8 mouse cellular contexts compared by ENCODE assay signal in genomic region chr16:91226883-91227759, GRCm38 (mm10). TPM values are rescaled to one million over a fixed set of nuclear protein-coding genes. Genes with fewer than 3 reads are reported as not detected.
DNase-seq lines count a peak whose midpoint lies in the region; ATAC-seq and TF ChIP-seq lines count a peak whose summit lies in the region.
"Had no signal": no experiment of that assay in that cellular context is flagged by ENCODE, and none has a peak within 500 bp of the region (broad histone marks: within the 10 kb centered on the region; RNA-seq: fewer than 3 reads in every experiment).

No protein-coding gene starts in this region.

- no peak overlapping the region for H3K27ac ChIP-seq in lung, embryonic 14.5 days (ENCODE audit: low read depth)
- H3K27ac ChIP-seq in embryonic facial prominence, embryonic 15.5 days (replicated peaks): no peak overlapping the region
- H3K27ac ChIP-seq in hindbrain, embryonic 16.5 days (ENCODE audit: low read depth, low read length): peak overlapping the region; percentile 48; the same call in 1 of the 2 replicates
- H3K27ac ChIP-seq in neural tube, embryonic 12.5 days: no peak overlapping the region
- H3K27ac ChIP-seq: macrophage had no signal

- peak overlapping the region; percentile 4; the same call in 1 of the 2 replicates for H3K4me3 ChIP-seq in lung, embryonic 14.5 days (ENCODE audit: low read depth, low read length)
- peak overlapping the region; percentile 18 for H3K4me3 ChIP-seq in embryonic facial prominence, embryonic 15.5 days (replicated peaks)
- peak overlapping the region; percentile 40 for H3K4me3 ChIP-seq in hindbrain, embryonic 16.5 days (ENCODE audit: low read length)
- H3K4me3 ChIP-seq in neural tube, embryonic 12.5 days: peak overlapping the region; percentile 19; the same call in 1 of the 2 replicates

- no peak for ATAC-seq in lung, embryonic 14.5 days (ENCODE audit: insufficient read depth)
- ATAC-seq in embryonic facial prominence, embryonic 15.5 days (ENCODE audit: insufficient number of reproducible peaks, low FRiP score, low TSS enrichment, low read depth): no peak
- ATAC-seq in hindbrain, embryonic 16.5 days: no peak
- no peak for ATAC-seq in neural tube, embryonic 12.5 days (ENCODE audit: low FRiP score, low read depth)

- 1% methylated on average over 83 of the region's 85 CpGs for WGBS in lung, embryonic 14.5 days
- WGBS in embryonic facial prominence, embryonic 15.5 days: under 1% methylated on average over 84 of the region's 85 CpGs
- 1% methylated on average over 57 of the region's 85 CpGs for WGBS in hindbrain, embryonic 16.5 days
- WGBS in neural tube, embryonic 12.5 days: under 1% methylated on average over 82 of the region's 85 CpGs

- peak overlapping the region; percentile 29; the same call in 1 of the 2 replicates for H3K4me2 ChIP-seq in lung, embryonic 14.5 days
- peak overlapping the region; percentile 31 for H3K4me2 ChIP-seq in embryonic facial prominence, embryonic 15.5 days (replicated peaks)
- H3K4me2 ChIP-seq in hindbrain, embryonic 16.5 days (ENCODE audit: low read length): peak overlapping the region; percentile 34
- H3K4me2 ChIP-seq in neural tube, embryonic 12.5 days (replicated peaks): peak overlapping the region; percentile 29

- no peaks in the 10 kb centered on the region for H3K36me3 ChIP-seq in lung, embryonic 14.5 days (ENCODE audit: insufficient read depth)
- H3K36me3 ChIP-seq in embryonic facial prominence, embryonic 15.5 days: no peaks in the 10 kb centered on the region
- no peaks in the 10 kb centered on the region for H3K36me3 ChIP-seq in hindbrain, embryonic 16.5 days (ENCODE audit: control insufficient read depth, insufficient read depth, low read length)
- no peaks in the 10 kb centered on the region for H3K36me3 ChIP-seq in neural tube, embryonic 12.5 days

- no peaks in the 10 kb centered on the region for H3K9me3 ChIP-seq in lung, embryonic 14.5 days (ENCODE audit: low read depth, low read length)
- no peaks in the 10 kb centered on the region for H3K9me3 ChIP-seq in embryonic facial prominence, embryonic 15.5 days (replicated peaks)
- H3K9me3 ChIP-seq in hindbrain, embryonic 16.5 days (ENCODE audit: control insufficient read depth, low read length): no peaks in the 10 kb centered on the region
- no peaks in the 10 kb centered on the region for H3K9me3 ChIP-seq in neural tube, embryonic 12.5 days

- H3K9ac ChIP-seq in lung, embryonic 14.5 days: no peak overlapping the region
- H3K9ac ChIP-seq in embryonic facial prominence, embryonic 15.5 days: no peak overlapping the region
- H3K9ac ChIP-seq in hindbrain, embryonic 16.5 days (ENCODE audit: low read depth, low read length): peak overlapping the region; percentile 45
- no peak overlapping the region for H3K9ac ChIP-seq in neural tube, embryonic 12.5 days

- no peak for TF ChIP-seq CTCF in lung, embryonic 14.5 days (IDR thresholded peaks at IDR 0.05; ENCODE audit: low read depth)

- H3K4me1 ChIP-seq in lung, embryonic 14.5 days (ENCODE audit: insufficient read depth): no peaks in the 10 kb centered on the region
- peaks cover 44% of the 10 kb centered on the region for H3K4me1 ChIP-seq in embryonic facial prominence, embryonic 15.5 days
- H3K4me1 ChIP-seq in hindbrain, embryonic 16.5 days (ENCODE audit: control insufficient read depth, insufficient read depth, low read depth, low read length): peaks cover 24% of the 10 kb centered on the region
- H3K4me1 ChIP-seq in neural tube, embryonic 12.5 days: peaks cover 21% of the 10 kb centered on the region

- H3K27me3 ChIP-seq in lung, embryonic 14.5 days (ENCODE audit: insufficient read depth, low read length): peaks cover 100% of the 10 kb centered on the region
- H3K27me3 ChIP-seq in embryonic facial prominence, embryonic 15.5 days: peaks cover 99% of the 10 kb centered on the region
- peaks cover 66% of the 10 kb centered on the region for H3K27me3 ChIP-seq in hindbrain, embryonic 16.5 days (replicated peaks; ENCODE audit: control insufficient read depth, insufficient read depth, low read length)
- peaks cover 100% of the 10 kb centered on the region for H3K27me3 ChIP-seq in neural tube, embryonic 12.5 days (replicated peaks)

- no peak for DNase-seq in lung, embryonic 14.5 days
- DNase-seq in lung, postnatal 36 days: no peak
- DNase-seq in spleen, postnatal 10 days (ENCODE audit: low spot score in 2 of 2): no peak
- no peak for DNase-seq in right cerebral cortex, postnatal 10 days (ENCODE audit: low spot score in 2 of 2)

RNA-seq across cellular contexts. Expression of gene Olig2, which starts 1.9 kb away (rescaled TPM):
- not detected in 2 replicates for polyA plus RNA-seq in lung, embryonic 14.5 days (2014; fragmentation: Nextera tagmentation; extraction: Ambion mirVana)
- polyA plus RNA-seq in embryonic facial prominence, embryonic 15.5 days (2015; fragmentation: Nextera tagmentation; extraction: Ambion mirVana): 1.4 and 3.2 TPM in 2 replicates
- polyA plus RNA-seq in hindbrain, embryonic 16.5 days (2015; fragmentation: Nextera tagmentation; extraction: Ambion mirVana): 6.1 and 11.4 TPM in 2 replicates
- 2.9 TPM in 2 replicates for polyA plus RNA-seq in neural tube, embryonic 12.5 days (2016; fragmentation: Nextera tagmentation; extraction: Ambion mirVana)
- polyA plus RNA-seq: macrophage had no signal

RNA-seq across cellular contexts. Expression of gene Olig1, which starts 42.5 kb away (rescaled TPM):
- 0.08 and 0.11 TPM in 2 replicates for polyA plus RNA-seq in lung, embryonic 14.5 days (2014; fragmentation: Nextera tagmentation; extraction: Ambion mirVana)
- 3.8 and 6.4 TPM in 2 replicates for polyA plus RNA-seq in embryonic facial prominence, embryonic 15.5 days (2015; fragmentation: Nextera tagmentation; extraction: Ambion mirVana)
- 153 and 190 TPM in 2 replicates for polyA plus RNA-seq in hindbrain, embryonic 16.5 days (2015; fragmentation: Nextera tagmentation; extraction: Ambion mirVana)
- polyA plus RNA-seq in neural tube, embryonic 12.5 days (2016; fragmentation: Nextera tagmentation; extraction: Ambion mirVana): 3.1 and 5.1 TPM in 2 replicates
- polyA plus RNA-seq: macrophage had no signal

Comparison
In these comparisons a context has a peak if more than half of its experiments do, and no peak if none do; other contexts are left out.
1. RNA of gene Olig1, which starts 42.5 kb away (polyA plus RNA-seq): 153 to 190 TPM in hindbrain, embryonic 16.5 days; 3.8 to 6.4 TPM in embryonic facial prominence, embryonic 15.5 days, 3.1 to 5.1 TPM in neural tube, embryonic 12.5 days and 0.08 to 0.11 TPM in lung, embryonic 14.5 days; every median in the first group is over 10 times any median in the second.
2. Peak in every context shown above with its lines, with median percentiles within 50 percentile points of each other: H3K4me2 ChIP-seq and H3K4me3 ChIP-seq.